Mouse (Mus musculus) hindbrain, embryonic 12.5 days (tissue): ENCODE results near the gene Grid2ip. TPM values are rescaled to one million over a fixed set of nuclear protein-coding genes. Genes with fewer than 3 reads are reported as not detected.
"Not testable (repeated sequence)": the region's sequence is repeated elsewhere in the genome, so short reads cannot be mapped to it uniquely, and the experiment has no call there.

Experiments
- ATAC-seq: fragments of 200-750 bp; cut with Nextera tagmentation; 2 replicates; pipeline ENCODE4 v1.8.0; 2017; ENCODE audit warnings: moderate TSS enrichment; ENCODE audit not compliant: low FRiP score
- H3K27ac ChIP-seq: fragments of 300-500 bp; sonication (generic); 2 replicates; pipeline ENCODE4 v1.5.1; 2016; ENCODE audit warnings: mild to moderate bottlenecking
- H3K27me3 ChIP-seq: fragments of 300-500 bp; sonication (generic); 2 replicates; pipeline ENCODE4 v1.6.1; 2016; ENCODE audit warnings: mild to moderate bottlenecking
- H3K36me3 ChIP-seq: fragments of 300-500 bp; sonication (generic); 2 replicates; pipeline ENCODE4 v1.6.1; 2016; ENCODE audit warnings: mild to moderate bottlenecking
- H3K4me1 ChIP-seq: fragments of 300-500 bp; sonication (generic); 2 replicates; pipeline ENCODE4 v1.6.1; 2016
- H3K4me2 ChIP-seq: fragments of 300-500 bp; sonication (generic); replicated peaks from 2 replicates; pipeline ENCODE4 v1.6.1; 2016; ENCODE audit warnings: mild to moderate bottlenecking
- H3K4me3 ChIP-seq: fragments of 300-500 bp; sonication (generic); 2 replicates; pipeline ENCODE4 v1.5.1; 2016; ENCODE audit warnings: mild to moderate bottlenecking
- H3K9ac ChIP-seq: fragments of 300-500 bp; sonication (generic); 2 replicates; pipeline ENCODE4 v1.6.1; 2016; ENCODE audit warnings: mild to moderate bottlenecking, moderate library complexity
- H3K9me3 ChIP-seq: fragments of 300-500 bp; sonication (generic); replicated peaks from 2 replicates; pipeline ENCODE4 v1.6.1; 2016; ENCODE audit warnings: mild to moderate bottlenecking
- WGBS: fragments of 180-500 bp; shearing (Covaris S2); methylation state at CpG from one replicate; pipeline ENCODE4 v1.1.7; 2016; 5-methylcytosine and 5-hydroxymethylcytosine counted together
- polyA plus RNA-seq: library from polyadenylated mRNA; unstranded; fragments of >200 nt; fragmentation: Nextera tagmentation; extraction: Ambion mirVana; gene quantifications from 2 replicates; pipeline ENCODE4 v1.2.1, GENCODE M21; 2016

Grid2ip gene
- polyA plus RNA-seq, 1 experiment from 2014 or later: 0.08 TPM

DNA sequence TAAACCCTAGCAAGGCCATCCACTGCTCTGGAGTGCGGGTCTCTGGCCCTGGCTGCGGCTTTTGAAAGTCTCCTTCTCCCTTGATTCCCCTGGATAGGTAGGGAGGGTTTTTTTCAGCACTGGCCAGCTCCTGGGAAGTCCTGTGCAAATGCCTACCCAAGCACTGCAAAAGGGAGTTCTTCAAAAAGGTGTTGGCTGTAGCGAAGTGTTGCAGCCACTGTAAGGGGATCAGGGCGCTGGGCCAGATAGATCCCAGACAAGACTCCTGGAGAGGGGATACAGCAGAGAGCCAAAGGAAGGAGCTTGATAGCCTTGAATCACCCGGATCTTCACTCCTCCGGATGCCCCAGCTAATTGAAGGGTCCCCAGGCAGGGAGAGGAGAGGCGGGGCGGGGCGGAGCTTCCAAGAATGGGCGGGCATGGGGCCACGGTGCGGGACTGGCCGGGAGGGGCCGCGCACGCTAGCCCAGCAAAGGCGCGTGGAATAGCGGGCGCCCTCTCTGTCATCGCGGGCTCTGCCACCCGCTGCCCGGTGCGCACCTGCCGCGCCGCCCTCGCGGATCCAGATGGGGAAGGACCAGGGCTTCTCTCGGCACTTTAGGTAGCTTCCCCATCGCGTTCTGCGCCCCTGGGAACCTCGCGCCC lies 12.6 kb downstream of the Grid2ip start:
- Histone ChIP-seq H3K27ac (no peak overlapping the region), H3K4me2 (peak overlapping the region; percentile 46), H3K9ac (no peak overlapping the region), H3K36me3 (no peaks in the 10 kb centered on the region), H3K9me3 (no peaks in the 10 kb centered on the region), H3K4me3 (peak overlapping the region; percentile 28), H3K27me3 (peaks cover 94% of the 10 kb centered on the region), H3K4me1 (peaks cover 13% of the 10 kb centered on the region)
- WGBS: 1% methylated on average over 35 of the region's 36 CpGs
- ATAC-seq: no peak

DNA sequence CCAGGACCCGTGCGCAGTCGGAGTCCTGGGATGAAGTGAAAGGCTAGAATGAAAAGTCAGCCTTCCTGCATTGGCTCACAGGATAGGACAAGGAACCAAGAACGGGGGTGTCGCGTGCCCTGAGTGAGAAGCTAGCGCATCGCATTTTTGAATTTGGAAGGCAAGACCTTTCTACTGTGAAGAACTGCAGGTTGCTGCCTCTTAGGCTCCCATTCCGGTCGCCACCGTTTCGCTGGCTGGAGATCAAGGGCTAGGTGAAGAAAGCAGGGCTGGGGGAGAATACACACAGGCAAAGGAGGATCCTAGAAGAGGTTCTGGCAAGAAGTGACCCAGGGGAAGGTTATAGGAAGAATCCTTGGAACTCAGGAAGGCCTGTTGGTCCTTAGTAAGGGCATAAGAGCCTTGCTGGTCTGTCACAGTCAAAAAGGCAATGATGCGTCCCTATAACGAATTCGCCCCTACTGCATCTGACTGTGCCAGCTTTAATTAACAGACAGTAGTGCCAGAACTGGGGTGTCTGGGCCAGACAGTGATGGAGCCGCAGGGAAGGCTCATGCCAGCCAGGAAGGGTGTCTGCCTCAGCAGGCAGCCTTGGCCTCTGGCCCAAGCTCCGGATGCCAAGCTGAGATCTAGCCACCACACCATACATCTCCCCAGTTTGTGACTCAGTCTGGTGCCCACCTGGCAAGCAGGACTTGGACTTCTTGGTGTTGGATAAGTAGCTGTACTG lies 13.4 kb downstream of the Grid2ip start:
- H3K36me3 ChIP-seq: no peaks in the 10 kb centered on the region
- ATAC-seq: no peak
- 26% methylated on average over 17 of the region's 17 CpGs for WGBS
- H3K4me2 ChIP-seq: peak overlapping the region; percentile 46
- H3K4me1 ChIP-seq: peaks cover 12% of the 10 kb centered on the region
- peaks cover 94% of the 10 kb centered on the region for H3K27me3 ChIP-seq
- no peaks in the 10 kb centered on the region for H3K9me3 ChIP-seq
- H3K4me3 ChIP-seq: peak overlapping the region; percentile 28; the same call in 1 of the 2 replicates
- H3K27ac ChIP-seq: no peak overlapping the region
- H3K9ac ChIP-seq: no peak overlapping the region

DNA sequence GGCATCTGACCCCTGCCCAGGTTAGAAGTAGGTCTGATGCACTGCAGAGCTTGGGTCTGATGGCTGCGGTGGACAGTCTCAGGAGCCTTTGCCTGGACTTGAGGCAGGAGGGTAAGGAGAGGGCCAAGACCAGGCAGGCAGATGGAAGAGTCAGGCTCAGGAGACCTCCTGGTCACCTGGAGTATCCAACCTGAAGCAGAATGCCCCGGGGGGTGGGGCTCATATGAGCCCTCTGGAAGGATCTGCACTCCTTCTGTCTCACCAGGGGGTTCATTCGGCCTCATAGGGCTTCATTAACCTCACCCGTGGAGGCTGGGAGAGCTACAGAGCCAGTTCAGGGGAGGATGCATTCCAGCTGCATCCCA lies 14.0 kb downstream of the Grid2ip start:
- 43% methylated on average over 4 of the region's 4 CpGs for WGBS
- ATAC-seq: no peak
- peaks cover 12% of the 10 kb centered on the region for H3K4me1 ChIP-seq

DNA sequence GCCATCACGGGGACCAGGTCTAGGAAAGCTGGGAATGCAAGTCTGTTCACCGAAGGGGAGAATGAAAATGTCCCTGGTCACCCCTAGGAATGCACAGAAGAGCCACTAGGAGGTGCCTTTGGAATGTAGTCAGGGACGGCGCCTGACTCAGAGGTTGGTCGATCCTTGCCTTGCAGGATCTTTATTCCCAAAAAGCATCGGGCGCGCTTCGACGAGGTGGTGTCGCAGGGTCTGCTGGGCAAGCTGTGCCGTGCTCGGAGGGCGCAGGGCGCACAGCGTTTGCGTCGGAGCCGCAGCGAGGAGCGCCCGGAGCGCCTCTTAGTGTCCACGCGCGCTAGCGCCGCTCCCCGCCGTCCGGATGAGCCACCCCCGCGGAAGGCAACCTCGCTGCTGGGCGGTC lies 15.7 kb downstream of the Grid2ip start:
- ATAC-seq: no peak
- Histone ChIP-seq H3K27me3 (peaks cover 79% of the 10 kb centered on the region), H3K4me3 (peak overlapping the region; percentile 34), H3K27ac (no peak overlapping the region), H3K9ac (peak overlapping the region; percentile 28; the same call in 1 of the 2 replicates), H3K4me1 (peaks cover 12% of the 10 kb centered on the region), H3K9me3 (0 out of 2 replicates have a peak, but pooled peaks cover 3% of the 10 kb centered on the region), H3K36me3 (no peaks in the 10 kb centered on the region), H3K4me2 (peak overlapping the region; percentile 56)
- WGBS: 1% methylated on average over 35 of the region's 35 CpGs

More for the DNA sequence above, 14.0 kb downstream of the Grid2ip start:
- H3K9me3 ChIP-seq: 0 out of 2 replicates have a peak, but pooled peaks cover under 1% of the 10 kb centered on the region
- H3K27ac ChIP-seq: no peak overlapping the region
- H3K27me3 ChIP-seq: peaks cover 90% of the 10 kb centered on the region
- H3K9ac ChIP-seq: no peak overlapping the region
- no peak overlapping the region for H3K4me2 ChIP-seq
- no peaks in the 10 kb centered on the region for H3K36me3 ChIP-seq
- no peak overlapping the region for H3K4me3 ChIP-seq

DNA sequence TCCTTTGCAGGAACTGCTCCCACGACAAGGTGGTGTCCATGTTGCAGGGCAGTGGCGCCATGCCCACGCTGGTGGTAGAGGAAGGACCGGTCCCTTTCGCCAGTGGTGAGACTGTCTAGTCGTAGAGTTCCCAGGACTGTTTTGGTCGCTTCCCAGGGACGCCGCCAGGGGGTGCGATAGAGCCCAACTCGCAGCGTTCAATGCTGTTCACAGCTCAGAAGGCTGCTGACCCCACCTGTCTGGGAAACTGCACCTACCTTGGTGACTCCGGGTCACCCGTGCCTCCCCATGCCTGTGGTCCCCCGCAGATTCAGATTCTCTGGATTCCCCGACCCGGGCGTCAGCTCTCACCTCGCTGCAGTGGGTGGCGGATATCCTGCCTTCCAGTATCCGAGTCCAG lies 18.1 kb downstream of the Grid2ip start:
- 7% methylated on average over 21 of the region's 21 CpGs for WGBS
- H3K27me3 ChIP-seq: peaks cover 55% of the 10 kb centered on the region
- no peak overlapping the region for H3K4me3 ChIP-seq
- peak overlapping the region; percentile 27; the same call in 1 of the 2 replicates for H3K4me2 ChIP-seq
- no peak overlapping the region for H3K9ac ChIP-seq
- H3K36me3 ChIP-seq: no peaks in the 10 kb centered on the region
- 0 out of 2 replicates have a peak, but pooled peaks cover 3% of the 10 kb centered on the region for H3K9me3 ChIP-seq
- H3K4me1 ChIP-seq: peaks cover 6% of the 10 kb centered on the region
- ATAC-seq: no peak
- no peak overlapping the region for H3K27ac ChIP-seq

DNA sequence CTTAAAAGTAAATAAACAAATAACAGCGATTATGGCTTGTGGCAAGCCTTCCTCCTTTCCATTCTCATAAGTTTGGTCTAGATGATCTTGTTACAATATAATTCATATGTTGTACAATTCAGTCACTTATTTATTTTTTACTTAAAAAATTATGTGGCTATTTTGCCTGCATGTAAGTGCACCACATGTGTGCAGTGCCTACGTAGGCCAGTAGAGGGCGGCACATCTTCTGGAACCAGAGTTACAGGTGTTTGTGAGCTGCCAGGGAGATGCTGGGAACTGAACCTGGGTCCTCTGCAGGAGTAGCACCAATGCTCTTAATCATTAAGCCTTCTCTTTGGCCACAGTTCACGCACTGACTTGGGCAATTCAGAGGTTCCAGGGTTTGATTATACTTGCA lies 19.0 kb downstream of the Grid2ip start:
- H3K4me2 ChIP-seq: no peak overlapping the region
- 83% methylated on average over 4 of the region's 4 CpGs for WGBS
- H3K4me3 ChIP-seq: no peak overlapping the region
- 0 out of 2 replicates have a peak, but pooled peaks cover 3% of the 10 kb centered on the region for H3K9me3 ChIP-seq
- no peak overlapping the region for H3K9ac ChIP-seq
- peaks cover 46% of the 10 kb centered on the region for H3K27me3 ChIP-seq
- H3K36me3 ChIP-seq: no peaks in the 10 kb centered on the region
- ATAC-seq: no peak
- no peak overlapping the region for H3K27ac ChIP-seq
- H3K4me1 ChIP-seq: peaks cover 6% of the 10 kb centered on the region; the same call in 1 of the 2 replicates

DNA sequence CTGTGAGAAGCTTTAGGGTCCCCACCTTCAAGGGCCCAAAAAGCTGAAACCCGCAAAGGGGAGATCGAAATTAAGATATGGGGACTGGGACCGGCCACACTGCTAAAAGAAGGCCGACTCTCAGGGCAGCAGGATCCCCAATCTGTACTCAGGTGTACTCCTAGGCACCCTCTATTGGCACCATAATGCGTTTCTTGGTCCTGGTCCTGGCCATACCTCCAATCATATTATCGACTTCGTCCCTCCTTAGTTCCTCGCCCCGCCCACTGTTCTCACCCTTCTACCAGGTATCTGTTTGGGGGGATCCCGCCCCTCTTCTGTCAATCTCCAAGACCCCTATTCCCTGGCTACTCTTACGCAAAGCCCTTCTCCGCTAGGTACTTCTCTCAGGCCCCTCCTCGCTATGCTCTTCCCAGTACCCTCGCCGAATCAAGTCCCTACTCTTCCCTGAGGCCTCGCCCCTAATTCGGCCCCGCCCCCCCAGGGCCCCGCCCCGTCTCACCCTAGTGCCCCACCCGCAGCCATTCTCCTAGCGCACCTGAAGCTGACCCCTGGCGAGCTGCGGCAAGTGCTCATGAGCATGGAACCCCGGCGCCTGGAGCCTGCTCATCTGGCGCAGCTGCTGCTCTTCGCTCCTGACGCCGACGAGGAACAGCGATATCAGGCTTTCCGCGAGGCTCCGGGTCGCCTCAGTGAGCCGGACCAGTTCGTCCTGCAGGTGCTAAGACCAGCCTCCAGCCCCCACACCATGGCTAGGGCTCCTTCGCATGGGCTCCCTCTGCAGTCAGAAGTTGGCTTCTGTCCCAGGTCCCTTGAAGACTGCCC lies 29.9 kb downstream of the Grid2ip start:
- WGBS: 9% methylated on average over 39 of the region's 39 CpGs
- Histone ChIP-seq H3K9me3 (no peaks in the 10 kb centered on the region), H3K4me1 (peaks cover 10% of the 10 kb centered on the region), H3K4me2 (peak overlapping the region; percentile 65), H3K4me3 (peak overlapping the region; percentile 32), H3K36me3 (no peaks in the 10 kb centered on the region), H3K27ac (no peak overlapping the region), H3K9ac (peak overlapping the region; percentile 42), H3K27me3 (peaks cover 43% of the 10 kb centered on the region)
- ATAC-seq: no peak

DNA sequence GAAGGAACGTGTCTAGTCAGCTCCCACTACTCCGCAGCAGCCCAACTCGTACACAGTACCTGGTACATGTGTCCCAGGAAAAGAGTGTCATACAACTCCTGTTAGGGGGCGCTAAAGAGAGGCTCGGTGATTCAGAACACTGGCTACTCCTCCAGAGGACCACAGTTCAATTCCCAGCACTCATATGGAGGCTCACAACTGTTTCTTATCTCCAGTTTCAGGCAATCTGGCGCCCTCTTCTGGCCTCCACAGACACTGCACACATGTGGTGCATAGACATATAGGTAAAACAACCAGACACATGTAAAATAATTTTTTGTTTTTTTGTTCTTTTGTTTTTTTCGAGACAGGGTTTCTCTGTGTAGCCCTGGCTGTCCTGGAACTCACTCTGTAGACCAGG lies 37.0 kb downstream of the Grid2ip start:
- Histone ChIP-seq H3K9ac (no peak overlapping the region), H3K4me2 (no peak overlapping the region), H3K27me3 (0 out of 2 replicates have a peak, but pooled peaks cover 5% of the 10 kb centered on the region), H3K27ac (no peak overlapping the region), H3K4me3 (no peak overlapping the region), H3K36me3 (no peaks in the 10 kb centered on the region), H3K9me3 (no peaks in the 10 kb centered on the region), H3K4me1 (no peaks in the 10 kb centered on the region)
- 80% methylated on average over 7 of the region's 7 CpGs for WGBS
- ATAC-seq: no peak

DNA sequence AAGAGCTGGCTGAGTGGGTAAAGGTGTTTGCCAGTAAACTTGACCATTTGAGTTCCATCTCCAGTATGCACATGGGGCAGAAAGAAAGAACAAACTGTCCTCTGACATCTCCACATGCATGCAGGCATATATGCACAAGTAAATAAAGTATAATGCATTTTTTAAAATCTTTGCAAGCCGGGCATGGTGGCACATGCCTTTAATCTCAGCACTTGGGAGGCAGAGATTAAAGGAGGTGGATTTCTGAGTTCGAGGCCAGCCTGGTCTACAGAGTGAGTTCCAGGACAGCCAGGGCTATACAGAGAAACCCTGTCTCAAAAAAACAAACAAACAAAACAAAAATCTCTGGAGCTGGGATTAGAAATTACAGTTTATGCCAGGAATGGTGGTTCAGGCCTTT lies 37.8 kb downstream of the Grid2ip start:
- H3K9ac ChIP-seq, ATAC-seq, H3K4me1 ChIP-seq, H3K4me2 ChIP-seq, H3K27ac ChIP-seq, H3K4me3 ChIP-seq, H3K9me3 ChIP-seq, H3K36me3 ChIP-seq, H3K27me3 ChIP-seq: not testable (repeated sequence)
- WGBS: 84% methylated on average over 2 of the region's 2 CpGs

DNA sequence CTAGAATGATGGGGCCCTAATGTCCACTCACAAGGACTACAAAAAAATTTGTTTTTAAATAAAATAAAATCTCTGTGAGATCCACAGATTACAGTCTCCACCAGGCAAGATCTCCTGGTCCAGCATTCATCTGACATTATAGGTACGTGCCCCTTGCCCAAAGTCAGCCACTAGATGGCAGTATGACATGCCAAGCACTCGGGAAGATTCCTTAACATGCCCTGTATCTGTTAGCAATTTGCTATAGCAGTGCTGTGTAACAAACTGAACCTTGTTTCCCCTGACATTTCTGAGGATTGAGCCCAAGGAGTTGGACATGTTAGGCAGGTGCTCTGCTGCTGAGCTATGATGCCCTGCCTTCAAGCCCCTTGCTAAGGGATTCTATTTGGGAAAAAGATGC lies 38.5 kb downstream of the Grid2ip start:
- no peak overlapping the region for H3K4me3 ChIP-seq

DNA sequence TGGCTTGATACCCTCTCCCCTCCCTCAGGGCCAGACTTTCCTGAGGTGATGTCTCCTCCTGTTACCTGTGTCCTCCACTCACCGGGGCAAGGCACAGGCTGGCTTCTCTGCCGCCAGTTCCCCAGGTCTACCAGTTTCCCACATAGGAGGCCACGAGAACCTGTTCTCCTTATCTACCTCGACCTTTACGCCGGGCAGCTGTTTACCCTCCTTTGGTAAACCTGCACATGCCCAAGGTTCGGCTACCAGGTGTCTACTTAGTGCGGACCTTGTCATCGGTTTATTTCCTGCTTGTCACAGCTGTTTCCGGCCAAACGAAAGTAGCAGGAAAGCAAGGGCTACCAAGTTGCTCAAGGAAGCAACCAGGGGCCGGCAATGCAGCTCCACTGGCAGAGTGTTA lies 43.4 kb downstream of the Grid2ip start:
- ATAC-seq: no peak

More for the DNA sequence above, 38.5 kb downstream of the Grid2ip start:
- no peak overlapping the region for H3K27ac ChIP-seq
- no peaks in the 10 kb centered on the region for H3K36me3 ChIP-seq
- no peak overlapping the region for H3K9ac ChIP-seq
- no peaks in the 10 kb centered on the region for H3K4me1 ChIP-seq
- 37% methylated on average over 2 of the region's 2 CpGs for WGBS
- H3K9me3 ChIP-seq: no peaks in the 10 kb centered on the region
- no peak overlapping the region for H3K4me2 ChIP-seq
- ATAC-seq: no peak
- 0 out of 2 replicates have a peak, but pooled peaks cover 5% of the 10 kb centered on the region for H3K27me3 ChIP-seq

DNA sequence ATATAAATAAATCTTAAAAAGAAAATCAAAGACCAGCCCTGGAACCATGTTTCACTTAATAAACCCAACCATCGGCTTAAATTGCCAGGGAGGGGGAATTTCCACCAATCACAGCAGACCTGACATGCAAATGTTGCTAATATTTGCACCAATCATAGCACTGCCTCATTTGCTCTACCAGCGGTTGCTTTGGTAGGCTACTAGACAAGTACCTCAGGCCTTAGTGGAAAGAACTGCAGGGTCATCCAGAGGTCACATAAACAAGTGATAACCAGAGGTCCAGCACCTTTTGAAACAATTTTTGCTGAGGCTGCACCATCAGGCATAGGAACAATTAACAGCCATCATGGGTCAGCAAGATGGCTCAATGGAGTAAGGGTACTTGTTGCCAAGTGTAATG lies 44.4 kb downstream of the Grid2ip start:
- 82% methylated on average over 2 of the region's 2 CpGs for WGBS
- H3K27ac ChIP-seq: no peak overlapping the region
- H3K9me3 ChIP-seq: no peaks in the 10 kb centered on the region
- no peak overlapping the region for H3K4me2 ChIP-seq
- H3K9ac ChIP-seq: no peak overlapping the region
- no peaks in the 10 kb centered on the region for H3K27me3 ChIP-seq
- no peaks in the 10 kb centered on the region for H3K36me3 ChIP-seq
- no peak for ATAC-seq
- no peak overlapping the region for H3K4me3 ChIP-seq
- H3K4me1 ChIP-seq: peaks cover 26% of the 10 kb centered on the region

More for the DNA sequence above, 43.4 kb downstream of the Grid2ip start:
- H3K4me1 ChIP-seq: peaks cover 21% of the 10 kb centered on the region
- no peak overlapping the region for H3K27ac ChIP-seq
- no peaks in the 10 kb centered on the region for H3K36me3 ChIP-seq
- H3K4me3 ChIP-seq: no peak overlapping the region
- no peaks in the 10 kb centered on the region for H3K27me3 ChIP-seq
- H3K9ac ChIP-seq: no peak overlapping the region
- H3K4me2 ChIP-seq: no peak overlapping the region
- WGBS: 91% methylated on average over 12 of the region's 12 CpGs
- no peaks in the 10 kb centered on the region for H3K9me3 ChIP-seq
